Mouse (Mus musculus): ENCODE measurements around the gene Adcy2. TPM values are rescaled to one million over a fixed set of nuclear protein-coding genes. Genes with fewer than 3 reads are reported as not detected.

The Adcy2 gene
- polyA plus RNA-seq, 1 experiment from 2014 or later, result 9.4 TPM

DNA sequence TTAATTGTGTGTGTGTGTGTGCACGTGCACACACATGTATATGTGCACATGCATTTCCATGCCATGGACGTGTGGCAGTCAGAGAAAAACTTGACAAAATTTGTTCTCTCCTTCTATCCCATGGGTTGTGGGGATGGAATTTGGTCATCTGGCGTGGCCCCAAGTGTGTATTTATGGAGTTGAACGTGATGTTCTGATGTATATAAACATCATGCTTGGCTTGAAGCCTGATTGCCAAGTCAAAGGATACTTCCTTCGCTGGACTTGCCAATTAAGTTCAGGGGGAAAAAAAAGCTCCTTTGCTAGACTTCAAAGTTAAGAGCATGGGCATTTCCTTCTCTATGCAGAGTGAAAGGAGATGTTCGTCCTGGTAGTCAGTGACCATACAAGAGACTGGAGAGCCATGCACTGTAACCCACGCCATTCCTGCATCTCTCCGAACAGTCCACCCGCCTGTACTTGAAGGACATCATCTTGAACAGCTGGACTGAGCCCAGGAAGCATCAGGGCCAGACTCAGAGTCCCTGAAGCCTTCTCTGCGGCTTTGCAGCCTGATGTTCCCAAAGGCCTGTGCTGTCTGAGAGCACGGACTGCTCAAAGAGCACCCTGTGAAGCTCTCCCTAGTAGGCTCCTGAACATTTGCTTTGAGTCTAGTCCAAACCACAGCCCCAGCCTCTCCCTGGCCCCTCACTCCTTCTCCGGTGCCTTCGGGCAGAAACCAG lies 178.3 kb downstream of the Adcy2 start:
- Histone ChIP-seq H3K9ac (ENCODE audit: low read depth, low read length) (no peak overlapping the region), H3K27ac (ENCODE audit: low read depth, low read length) (no peak overlapping the region), H3K36me3 (ENCODE audit: control insufficient read depth, insufficient read depth, low read length) (no peaks in the 10 kb centered on the region), H3K9me3 (ENCODE audit: control insufficient read depth, low read length) (no peaks in the 10 kb centered on the region), H3K27me3 (ENCODE audit: control insufficient read depth, insufficient read depth, low read length) (no peaks in the 10 kb centered on the region), H3K4me1 (ENCODE audit: control insufficient read depth, insufficient read depth, low read length) (no peaks in the 10 kb centered on the region), H3K4me3 (ENCODE audit: low read length) (no peak overlapping the region), H3K4me2 (replicated peaks; ENCODE audit: low read depth, low read length) (no peak overlapping the region)
- 74% methylated on average over 13 of the region's 13 CpGs for WGBS
- ATAC-seq (ENCODE audit: low FRiP score, low TSS enrichment), result no peak

DNA sequence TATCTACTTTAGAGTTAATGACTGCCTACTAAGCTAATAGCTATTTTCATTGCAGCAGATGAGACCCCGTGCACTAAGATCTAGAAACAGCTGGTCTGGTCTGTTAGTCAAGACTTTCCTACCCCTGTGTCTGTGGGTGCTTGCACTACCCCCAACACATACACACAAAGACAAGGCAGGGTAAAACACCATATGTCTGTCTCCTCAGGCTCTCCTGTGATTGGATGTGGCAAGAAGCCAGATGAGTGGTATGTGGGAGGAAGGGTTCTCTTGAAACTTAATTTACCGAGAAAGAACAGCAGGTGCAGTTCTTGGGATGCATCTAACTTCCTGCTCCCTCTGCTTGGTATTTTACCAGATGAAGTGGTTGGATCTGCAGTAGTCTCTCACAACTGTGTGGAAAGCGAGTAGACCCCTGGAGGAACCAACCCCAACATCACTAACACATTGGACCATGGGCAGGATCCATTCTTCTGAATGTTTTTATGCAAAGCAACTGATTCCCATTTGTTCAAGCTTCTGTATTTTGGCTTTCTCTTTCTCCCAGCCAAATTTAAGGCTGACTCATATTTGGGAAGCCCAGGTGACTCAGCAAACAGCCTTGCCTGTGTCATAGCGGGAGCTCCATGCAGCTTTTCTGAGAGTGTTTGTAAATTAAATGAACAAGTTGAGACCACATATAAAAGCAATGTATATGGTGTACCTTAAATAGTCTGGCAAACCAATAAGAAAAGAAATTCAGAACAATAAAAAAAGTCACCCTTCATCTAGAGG lies 183.4 kb downstream of the Adcy2 start:
- Histone ChIP-seq H3K4me2 (replicated peaks; ENCODE audit: low read depth, low read length) (no peak overlapping the region), H3K27ac (ENCODE audit: low read depth, low read length) (no peak overlapping the region), H3K9ac (ENCODE audit: low read depth, low read length) (no peak overlapping the region), H3K4me3 (ENCODE audit: low read length) (no peak overlapping the region), H3K36me3 (ENCODE audit: control insufficient read depth, insufficient read depth, low read length) (no peaks in the 10 kb centered on the region), H3K4me1 (ENCODE audit: control insufficient read depth, insufficient read depth, low read length) (no peaks in the 10 kb centered on the region), H3K27me3 (ENCODE audit: control insufficient read depth, insufficient read depth, low read length) (no peaks in the 10 kb centered on the region), H3K9me3 (ENCODE audit: control insufficient read depth, low read length) (no peaks in the 10 kb centered on the region)
- 0 out of 2 replicates have a peak, but pooled peaks have one; percentile 48 for ATAC-seq (ENCODE audit: low FRiP score, low TSS enrichment)
- 63% methylated on average over 4 of the region's 4 CpGs for WGBS

DNA sequence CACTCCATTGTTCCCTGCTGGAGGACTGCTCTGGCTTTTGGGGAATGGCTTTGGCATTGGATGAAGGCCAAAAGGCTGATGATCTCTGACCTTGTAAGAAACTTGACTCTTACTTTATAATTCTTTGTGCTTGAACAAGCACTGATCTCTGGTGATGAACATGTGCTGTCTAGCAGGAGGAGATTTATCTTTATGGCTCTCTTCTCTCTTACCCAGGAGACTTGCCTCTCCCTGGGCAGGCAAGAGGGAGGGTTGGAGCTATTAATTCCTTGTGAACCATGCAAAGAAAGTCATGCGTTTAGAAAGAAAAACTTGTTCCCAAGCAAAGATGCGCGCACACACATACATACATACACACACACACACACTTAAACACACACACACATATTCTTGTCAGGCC lies 188.2 kb downstream of the Adcy2 start:
- Histone ChIP-seq H3K9ac (ENCODE audit: low read depth, low read length) (no peak overlapping the region), H3K27me3 (ENCODE audit: control insufficient read depth, insufficient read depth, low read length) (no peaks in the 10 kb centered on the region), H3K36me3 (ENCODE audit: control insufficient read depth, insufficient read depth, low read length) (no peaks in the 10 kb centered on the region), H3K27ac (ENCODE audit: low read depth, low read length) (0 out of 2 replicates have a peak overlapping the region, but pooled peaks have one; percentile 21), H3K4me1 (ENCODE audit: control insufficient read depth, insufficient read depth, low read length) (no peaks in the 10 kb centered on the region), H3K9me3 (ENCODE audit: control insufficient read depth, low read length) (no peaks in the 10 kb centered on the region), H3K4me2 (replicated peaks; ENCODE audit: low read depth, low read length) (no peak overlapping the region), H3K4me3 (ENCODE audit: low read length) (no peak overlapping the region)
- WGBS, result 54% methylated on average over 3 of the region's 3 CpGs
- ATAC-seq (ENCODE audit: low FRiP score, low TSS enrichment), result peak; percentile 85

DNA sequence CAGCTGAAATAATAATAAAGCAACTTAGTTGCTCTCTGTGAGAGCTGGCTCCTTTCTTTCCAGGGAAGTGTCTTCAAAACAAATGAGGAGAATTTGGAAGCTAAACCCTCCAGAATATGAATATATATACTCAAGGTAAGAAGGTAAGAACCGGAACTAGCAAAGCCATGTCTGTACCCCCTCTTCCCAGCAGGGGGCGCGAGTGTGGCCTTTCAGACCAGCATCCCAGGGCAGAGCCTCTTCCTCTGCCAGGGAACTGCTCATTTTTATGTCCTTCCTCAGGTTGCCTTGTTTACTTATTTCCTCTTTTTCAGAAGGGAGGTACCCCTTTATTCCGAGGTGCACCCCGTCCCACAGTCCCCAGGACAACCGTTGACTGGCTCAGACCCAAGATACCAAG lies 199.6 kb downstream of the Adcy2 start:
- 71% methylated on average over 6 of the region's 6 CpGs for WGBS
- H3K36me3 ChIP-seq (ENCODE audit: control insufficient read depth, insufficient read depth, low read length), result no peaks in the 10 kb centered on the region
- ATAC-seq (ENCODE audit: low FRiP score, low TSS enrichment), result no peak
- H3K4me3 ChIP-seq (ENCODE audit: low read length), result no peak overlapping the region
- no peak overlapping the region for H3K4me2 ChIP-seq (replicated peaks; ENCODE audit: low read depth, low read length)
- no peaks in the 10 kb centered on the region for H3K27me3 ChIP-seq (ENCODE audit: control insufficient read depth, insufficient read depth, low read length)
- H3K9me3 ChIP-seq (ENCODE audit: control insufficient read depth, low read length), result no peaks in the 10 kb centered on the region
- H3K27ac ChIP-seq (ENCODE audit: low read depth, low read length), result no peak overlapping the region
- H3K9ac ChIP-seq (ENCODE audit: low read depth, low read length), result no peak overlapping the region
- H3K4me1 ChIP-seq (ENCODE audit: control insufficient read depth, insufficient read depth, low read length), result no peaks in the 10 kb centered on the region

DNA sequence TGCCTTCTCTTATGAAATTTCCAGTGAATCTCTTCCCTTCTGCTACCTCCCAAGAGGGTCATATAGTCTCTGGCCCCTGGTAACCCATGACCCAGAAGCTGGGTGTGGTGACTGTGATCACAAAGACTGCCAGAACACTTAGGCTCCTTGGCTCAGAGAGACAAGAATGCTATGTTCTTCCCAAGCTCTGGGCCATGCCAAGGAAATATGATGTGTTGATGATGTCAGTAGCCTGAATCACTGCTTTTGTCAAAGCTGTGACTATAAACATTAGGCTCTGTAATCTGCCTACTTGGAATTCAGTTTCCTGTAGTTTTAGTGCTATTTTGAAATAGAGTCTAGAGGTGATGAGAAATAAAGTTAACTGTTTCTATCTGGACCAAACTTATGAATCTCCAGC lies 206.1 kb downstream of the Adcy2 start:
- no peaks in the 10 kb centered on the region for H3K36me3 ChIP-seq (ENCODE audit: control insufficient read depth, insufficient read depth, low read length)
- H3K9me3 ChIP-seq (ENCODE audit: control insufficient read depth, low read length), result no peaks in the 10 kb centered on the region
- no peak overlapping the region for H3K4me2 ChIP-seq (replicated peaks; ENCODE audit: low read depth, low read length)
- H3K27ac ChIP-seq (ENCODE audit: low read depth, low read length), result no peak overlapping the region
- H3K4me1 ChIP-seq (ENCODE audit: control insufficient read depth, insufficient read depth, low read length), result no peaks in the 10 kb centered on the region
- no peak for ATAC-seq (ENCODE audit: low FRiP score, low TSS enrichment)
- no peak overlapping the region for H3K9ac ChIP-seq (ENCODE audit: low read depth, low read length)
- H3K27me3 ChIP-seq (ENCODE audit: control insufficient read depth, insufficient read depth, low read length), result no peaks in the 10 kb centered on the region
- no peak overlapping the region for H3K4me3 ChIP-seq (ENCODE audit: low read length)

DNA sequence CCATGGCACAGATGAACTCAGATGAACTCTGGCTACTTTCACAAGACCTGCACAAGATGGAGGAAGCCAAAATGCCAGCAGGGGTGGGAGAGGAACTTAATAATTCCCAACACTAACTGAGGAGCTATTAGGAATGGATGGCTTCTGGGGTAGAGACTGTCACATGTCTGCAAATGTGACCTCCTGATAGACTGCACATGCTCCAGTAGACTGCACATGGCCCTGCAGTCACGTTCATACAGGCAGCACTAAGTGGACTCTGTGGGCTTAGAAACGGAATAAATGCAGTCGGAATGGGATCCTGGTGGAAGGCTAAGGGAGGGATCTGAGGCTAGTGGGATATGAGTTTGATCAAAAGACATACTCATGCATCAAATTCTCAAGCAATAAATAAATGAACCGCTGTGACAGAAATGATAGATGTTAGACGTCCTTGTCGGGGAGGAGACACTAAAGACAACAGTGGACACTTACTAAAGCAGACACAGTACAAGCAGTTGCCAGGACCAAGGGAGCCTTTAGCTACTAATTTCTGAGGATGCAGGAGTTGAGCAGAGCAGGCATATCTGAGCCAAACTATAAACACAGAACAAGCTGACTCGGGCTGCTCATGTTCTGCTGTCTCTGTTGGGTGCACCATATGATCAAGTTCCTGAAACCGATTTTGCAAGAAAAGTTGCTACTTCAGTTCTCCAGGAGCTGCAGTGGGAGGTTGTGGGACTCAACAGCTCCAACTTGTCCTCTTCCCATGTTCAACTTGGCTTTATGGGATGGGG lies 211.9 kb downstream of the Adcy2 start:
- Histone ChIP-seq H3K4me2 (replicated peaks; ENCODE audit: low read depth, low read length) (no peak overlapping the region), H3K27ac (ENCODE audit: low read depth, low read length) (no peak overlapping the region), H3K4me3 (ENCODE audit: low read length) (no peak overlapping the region), H3K9me3 (ENCODE audit: control insufficient read depth, low read length) (no peaks in the 10 kb centered on the region), H3K27me3 (ENCODE audit: control insufficient read depth, insufficient read depth, low read length) (no peaks in the 10 kb centered on the region), H3K9ac (ENCODE audit: low read depth, low read length) (no peak overlapping the region), H3K4me1 (ENCODE audit: control insufficient read depth, insufficient read depth, low read length) (no peaks in the 10 kb centered on the region), H3K36me3 (ENCODE audit: control insufficient read depth, insufficient read depth, low read length) (no peaks in the 10 kb centered on the region)
- WGBS, result 76% methylated on average over 8 of the region's 8 CpGs
- no peak for ATAC-seq (ENCODE audit: low FRiP score, low TSS enrichment)

DNA sequence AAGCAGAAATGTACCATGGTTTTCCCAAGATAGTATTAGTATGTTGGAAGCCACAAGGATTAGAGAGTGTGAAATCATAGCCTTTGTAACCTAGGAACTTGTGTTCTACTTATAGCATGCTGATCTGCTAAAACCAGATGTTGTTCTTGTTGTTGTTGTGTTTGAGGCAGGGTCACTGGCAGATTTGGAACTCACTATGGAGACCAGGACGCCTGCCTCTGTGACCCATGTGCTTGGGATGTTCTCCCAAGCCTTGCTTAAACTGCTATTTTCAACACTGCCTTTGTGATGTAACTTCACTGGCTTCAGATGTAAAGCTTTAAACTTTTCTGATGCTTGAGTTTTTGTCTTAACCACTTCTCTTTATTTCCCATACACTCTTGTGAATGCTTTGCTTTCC lies 216.2 kb downstream of the Adcy2 start:
- WGBS, result 74% methylated on average over 1 of the region's 1 CpGs
- no peak overlapping the region for H3K4me3 ChIP-seq (ENCODE audit: low read length)
- H3K4me2 ChIP-seq (replicated peaks; ENCODE audit: low read depth, low read length), result no peak overlapping the region
- no peaks in the 10 kb centered on the region for H3K27me3 ChIP-seq (ENCODE audit: control insufficient read depth, insufficient read depth, low read length)
- H3K36me3 ChIP-seq (ENCODE audit: control insufficient read depth, insufficient read depth, low read length), result no peaks in the 10 kb centered on the region
- no peak for ATAC-seq (ENCODE audit: low FRiP score, low TSS enrichment)
- no peak overlapping the region for H3K27ac ChIP-seq (ENCODE audit: low read depth, low read length)
- H3K9ac ChIP-seq (ENCODE audit: low read depth, low read length), result no peak overlapping the region
- no peaks in the 10 kb centered on the region for H3K9me3 ChIP-seq (ENCODE audit: control insufficient read depth, low read length)
- H3K4me1 ChIP-seq (ENCODE audit: control insufficient read depth, insufficient read depth, low read length), result no peaks in the 10 kb centered on the region

DNA sequence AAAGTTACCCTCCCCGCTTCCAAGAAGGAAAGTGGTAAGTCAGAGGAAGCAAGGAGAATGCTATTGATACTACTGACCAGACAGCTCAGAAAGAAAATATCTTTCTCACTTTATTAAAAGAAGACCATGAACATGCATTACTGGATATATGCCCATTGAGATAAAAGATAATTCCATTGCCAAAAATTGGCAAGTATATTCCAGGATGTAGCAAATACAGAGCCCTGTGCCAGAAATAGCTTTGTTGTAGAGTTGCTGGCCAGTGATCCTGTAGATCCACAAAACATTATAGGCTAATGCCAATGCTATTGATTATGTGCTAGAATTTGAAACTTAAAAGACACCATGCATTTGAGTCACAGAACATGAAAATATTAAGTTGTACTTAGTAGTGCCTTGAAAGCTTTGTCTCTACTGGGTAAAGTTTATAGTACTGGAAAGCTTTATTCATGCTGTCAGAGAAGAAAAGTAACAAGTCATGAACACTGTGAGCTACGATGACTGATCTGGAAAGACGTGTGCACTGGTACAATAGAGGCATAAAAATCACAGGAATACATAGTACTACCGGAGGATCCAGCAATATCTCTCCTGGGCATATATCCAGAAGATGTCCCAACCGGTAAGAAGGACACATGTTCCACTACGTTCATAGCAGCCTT lies 221.2 kb downstream of the Adcy2 start:
- no peaks in the 10 kb centered on the region for H3K9me3 ChIP-seq (ENCODE audit: control insufficient read depth, low read length)
- no peak overlapping the region for H3K4me2 ChIP-seq (replicated peaks; ENCODE audit: low read depth, low read length)
- no peak overlapping the region for H3K27ac ChIP-seq (ENCODE audit: low read depth, low read length)
- H3K9ac ChIP-seq (ENCODE audit: low read depth, low read length), result no peak overlapping the region
- no peaks in the 10 kb centered on the region for H3K27me3 ChIP-seq (ENCODE audit: control insufficient read depth, insufficient read depth, low read length)
- WGBS, result 90% methylated on average over 6 of the region's 6 CpGs
- no peak for ATAC-seq (ENCODE audit: low FRiP score, low TSS enrichment)
- no peaks in the 10 kb centered on the region for H3K36me3 ChIP-seq (ENCODE audit: control insufficient read depth, insufficient read depth, low read length)
- H3K4me1 ChIP-seq (ENCODE audit: control insufficient read depth, insufficient read depth, low read length), result no peaks in the 10 kb centered on the region
- no peak overlapping the region for H3K4me3 ChIP-seq (ENCODE audit: low read length)
